Mouse (Mus musculus) gonadal fat pad, adult 2 months (tissue): ENCODE results near the gene Nmur1. TPM values are rescaled to one million over a fixed set of nuclear protein-coding genes. Genes with fewer than 3 reads are reported as not detected.
A peak's percentile ranks its signal among the peaks of the same experiment; 100 is the strongest.

Source experiments
- DNase-seq: peaks from one replicate; pipeline ENCODE4 v3.0.0-alpha.2; 2012; ENCODE audit warnings: low read depth
- polyA plus RNA-seq: library from polyadenylated mRNA; depleted of rRNA; stranded (reverse); fragments of >200 nt; gene quantifications from 2 replicates; pipeline ENCODE4 v1.2.3, GENCODE M21; 2012

Nmur1 gene
- polyA plus RNA-seq, 1 experiment, result 0.20 TPM

GRCm38 (mm10) chr1:86409476-86409875, 16.6 kb downstream of the Nmur1 start:
- no peak for DNase-seq

- DNase-seq, result no peak
Observed at GRCm38 (mm10) chr1:86408515-86408914, 17.5 kb downstream of the Nmur1 start.

- no peak for DNase-seq
Observed at GRCm38 (mm10) chr1:86406914-86407313, 19.1 kb downstream of the Nmur1 start.

GRCm38 (mm10) chr1:86406313-86406712, 19.7 kb downstream of the Nmur1 start:
- no peak for DNase-seq

GRCm38 (mm10) chr1:86404834-86405233, 21.2 kb downstream of the Nmur1 start:
- DNase-seq, result no peak

- DNase-seq, result peak; percentile 97
Observed at GRCm38 (mm10) chr1:86400096-86400754, 25.8 kb downstream of the Nmur1 start.

GRCm38 (mm10) chr1:86399322-86399721, 26.7 kb downstream of the Nmur1 start:
- no peak for DNase-seq

- DNase-seq, result no peak
Observed at GRCm38 (mm10) chr1:86398222-86398621, 27.8 kb downstream of the Nmur1 start.

- DNase-seq, result no peak
Observed at GRCm38 (mm10) chr1:86397621-86398020, 28.4 kb downstream of the Nmur1 start.

- DNase-seq, result no peak
Observed at GRCm38 (mm10) chr1:86395897-86396296, 30.1 kb downstream of the Nmur1 start.

GRCm38 (mm10) chr1:86394246-86394645, 31.8 kb downstream of the Nmur1 start:
- no peak for DNase-seq

- no peak for DNase-seq
Observed at GRCm38 (mm10) chr1:86393219-86393618, 32.8 kb downstream of the Nmur1 start.

- no peak for DNase-seq
Observed at GRCm38 (mm10) chr1:86391425-86391824, 34.6 kb downstream of the Nmur1 start.

- no peak for DNase-seq
Observed at GRCm38 (mm10) chr1:86389230-86389629, 36.8 kb downstream of the Nmur1 start.

GRCm38 (mm10) chr1:86381027-86381426, 45.0 kb downstream of the Nmur1 start:
- no peak for DNase-seq

GRCm38 (mm10) chr1:86379161-86379569, 46.9 kb downstream of the Nmur1 start:
- no peak for DNase-seq

- no peak for DNase-seq
Observed at GRCm38 (mm10) chr1:86378662-86379061, 47.4 kb downstream of the Nmur1 start.

- DNase-seq, result peak; percentile 63
Observed at GRCm38 (mm10) chr1:86376354-86376753, 49.7 kb downstream of the Nmur1 start.

- no peak for DNase-seq
Observed at GRCm38 (mm10) chr1:86371997-86372396, 54.0 kb downstream of the Nmur1 start.

- DNase-seq, result no peak
Observed at GRCm38 (mm10) chr1:86368086-86368485, 57.9 kb downstream of the Nmur1 start.

GRCm38 (mm10) chr1:86363671-86364070, 62.4 kb downstream of the Nmur1 start:
- DNase-seq, result no peak

- no peak for DNase-seq
Observed at GRCm38 (mm10) chr1:86361852-86362615, 64.0 kb downstream of the Nmur1 start.

- DNase-seq, result no peak
Observed at GRCm38 (mm10) chr1:86360441-86360840, 65.6 kb downstream of the Nmur1 start.
